Mouse (Mus musculus) midbrain, embryonic 12.5 days (tissue): ENCODE measurements around the gene Fance. TPM values are rescaled to one million over a fixed set of nuclear protein-coding genes. Genes with fewer than 3 reads are reported as not detected.

Experiments used
- ATAC-seq: fragments of 200-750 bp; cut with Nextera tagmentation; 2 replicates; pipeline ENCODE4 v1.8.0; 2017; ENCODE audit warnings: low read depth, moderate TSS enrichment, moderate library complexity; ENCODE audit not compliant: low FRiP score
- H3K27ac ChIP-seq: fragments of 300-500 bp; sonication (generic); replicated peaks from 2 replicates; pipeline ENCODE4 v1.5.1; 2016; ENCODE audit warnings: mild to moderate bottlenecking
- H3K27me3 ChIP-seq: fragments of 300-500 bp; sonication (generic); 2 replicates; pipeline ENCODE4 v1.6.1; 2016; ENCODE audit warnings: mild to moderate bottlenecking
- H3K36me3 ChIP-seq: fragments of 300-500 bp; sonication (generic); 2 replicates; pipeline ENCODE4 v1.6.1; 2016
- H3K4me1 ChIP-seq: fragments of 300-500 bp; sonication (generic); 2 replicates; pipeline ENCODE4 v1.6.1; 2016
- H3K4me2 ChIP-seq: fragments of 300-500 bp; sonication (generic); replicated peaks from 2 replicates; pipeline ENCODE4 v1.6.1; 2016; ENCODE audit warnings: mild to moderate bottlenecking, moderate library complexity
- H3K4me3 ChIP-seq: fragments of 300-500 bp; sonication (generic); 2 replicates; pipeline ENCODE4 v1.5.1; 2016; ENCODE audit warnings: mild to moderate bottlenecking
- H3K9ac ChIP-seq: fragments of 300-500 bp; sonication (generic); replicated peaks from 2 replicates; pipeline ENCODE4 v1.6.1; 2016; ENCODE audit warnings: mild to moderate bottlenecking, moderate library complexity
- H3K9me3 ChIP-seq: fragments of 300-500 bp; sonication (generic); 2 replicates; pipeline ENCODE4 v1.6.1; 2016; ENCODE audit warnings: mild to moderate bottlenecking
- WGBS: fragments of 180-500 bp; shearing (Covaris S2); methylation state at CpG from one replicate; pipeline ENCODE4 v1.1.7; 2016; 5-methylcytosine and 5-hydroxymethylcytosine counted together
- polyA plus RNA-seq: library from polyadenylated mRNA; unstranded; fragments of >200 nt; fragmentation: Nextera tagmentation; extraction: Ambion mirVana; gene quantifications from 2 replicates; pipeline ENCODE4 v1.2.1, GENCODE M21; 2016

Gene Fance
- polyA plus RNA-seq, 1 experiment from 2014 or later = 28.5 TPM

- no peak overlapping the region for H3K27ac ChIP-seq
- H3K4me1 ChIP-seq = no peaks in the 10 kb centered on the region
- H3K27me3 ChIP-seq = peaks cover 34% of the 10 kb centered on the region
- no peaks in the 10 kb centered on the region for H3K36me3 ChIP-seq
- no peak overlapping the region for H3K9ac ChIP-seq
- no peaks in the 10 kb centered on the region for H3K9me3 ChIP-seq
- WGBS = 15% methylated on average over 10 of the region's 10 CpGs
- no peak for ATAC-seq
- H3K4me2 ChIP-seq = no peak overlapping the region
- H3K4me3 ChIP-seq = no peak overlapping the region
Measured at GRCm38 (mm10) chr17:28373821-28374220, 60.5 kb downstream of the Fance start.

- no peaks in the 10 kb centered on the region for H3K36me3 ChIP-seq
- 21% methylated on average over 14 of the region's 16 CpGs for WGBS
- H3K27ac ChIP-seq = no peak overlapping the region
- H3K9me3 ChIP-seq = no peaks in the 10 kb centered on the region
- H3K4me3 ChIP-seq = no peak overlapping the region
- no peak for ATAC-seq
- peaks cover 35% of the 10 kb centered on the region for H3K27me3 ChIP-seq
- H3K9ac ChIP-seq = no peak overlapping the region
- H3K4me1 ChIP-seq = no peaks in the 10 kb centered on the region
- no peak overlapping the region for H3K4me2 ChIP-seq
Measured at GRCm38 (mm10) chr17:28374494-28374893, 61.2 kb downstream of the Fance start.

DNA sequence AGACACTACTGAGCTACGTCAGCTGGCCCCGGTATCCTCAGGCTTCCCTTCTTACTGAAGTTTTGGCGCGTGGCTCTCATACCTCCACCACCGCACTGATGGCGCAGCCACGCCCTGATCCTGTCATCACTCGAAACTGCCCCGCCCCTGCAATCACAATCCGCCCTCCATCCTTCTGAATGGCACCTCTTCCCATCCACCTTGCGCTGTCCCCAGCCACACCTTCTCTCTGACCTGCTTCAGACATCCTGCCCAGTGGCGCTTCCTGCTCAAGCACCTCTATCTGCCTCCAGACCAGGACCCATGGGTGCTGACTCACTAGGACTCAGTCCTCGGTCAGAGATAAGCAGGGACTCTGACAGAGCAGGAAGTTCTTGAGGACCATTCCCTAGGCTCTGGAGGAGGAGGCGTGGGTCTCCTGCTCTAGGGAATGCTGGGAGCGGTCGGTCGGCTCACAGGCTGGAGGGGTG lies 62.3 kb downstream of the Fance start:
- Histone ChIP-seq H3K9me3 (no peaks in the 10 kb centered on the region), H3K4me1 (peaks cover 7% of the 10 kb centered on the region; the same call in 1 of the 2 replicates), H3K4me3 (no peak overlapping the region), H3K9ac (no peak overlapping the region), H3K27me3 (peaks cover 38% of the 10 kb centered on the region), H3K4me2 (no peak overlapping the region), H3K36me3 (no peaks in the 10 kb centered on the region), H3K27ac (no peak overlapping the region)
- ATAC-seq = no peak
- 13% methylated on average over 17 of the region's 17 CpGs for WGBS

Other genes with a start within 250 kb of the Fance start
- 1.4 and 1.9 TPM in 2 replicates for gene Tcp11, start 232.9 kb upstream of the Fance start, polyA plus RNA-seq
- gene Scube3, start 171.4 kb upstream of the Fance start, polyA plus RNA-seq = 9.7 and 10.7 TPM in 2 replicates
- gene Zfp523, start 136.4 kb upstream of the Fance start, polyA plus RNA-seq = 49.7 and 52.6 TPM in 2 replicates
- gene Def6, start 105.7 kb upstream of the Fance start, polyA plus RNA-seq = 3.1 and 3.7 TPM in 2 replicates
- gene Ppard, start 80.8 kb upstream of the Fance start, polyA plus RNA-seq = 1.5 and 2.2 TPM in 2 replicates
- 329 and 373 TPM in 2 replicates for gene Rpl10a, start 15.0 kb downstream of the Fance start, polyA plus RNA-seq
- 5.2 and 5.7 TPM in 2 replicates for gene Tead3, start 37.3 kb downstream of the Fance start, polyA plus RNA-seq
- 4.9 and 5.1 TPM in 2 replicates for gene Tulp1, start 51.7 kb downstream of the Fance start, polyA plus RNA-seq
- gene Fkbp5, start 204.0 kb downstream of the Fance start, polyA plus RNA-seq = 32.7 and 38.2 TPM in 2 replicates
- not detected in 2 replicates for gene Armc12, start 217.3 kb downstream of the Fance start, polyA plus RNA-seq
- not detected in 2 replicates for gene Clpsl2, start 235.9 kb downstream of the Fance start, polyA plus RNA-seq
- not detected in 2 replicates for gene Clps, start 247.2 kb downstream of the Fance start, polyA plus RNA-seq